Mouse (Mus musculus): ENCODE measurements around the gene Mtap. TPM values are rescaled to one million over a fixed set of nuclear protein-coding genes. Genes with fewer than 3 reads are reported as not detected.

Mtap gene
- polyA plus RNA-seq, 1 experiment from 2014 or later: 60.5 TPM

DNA sequence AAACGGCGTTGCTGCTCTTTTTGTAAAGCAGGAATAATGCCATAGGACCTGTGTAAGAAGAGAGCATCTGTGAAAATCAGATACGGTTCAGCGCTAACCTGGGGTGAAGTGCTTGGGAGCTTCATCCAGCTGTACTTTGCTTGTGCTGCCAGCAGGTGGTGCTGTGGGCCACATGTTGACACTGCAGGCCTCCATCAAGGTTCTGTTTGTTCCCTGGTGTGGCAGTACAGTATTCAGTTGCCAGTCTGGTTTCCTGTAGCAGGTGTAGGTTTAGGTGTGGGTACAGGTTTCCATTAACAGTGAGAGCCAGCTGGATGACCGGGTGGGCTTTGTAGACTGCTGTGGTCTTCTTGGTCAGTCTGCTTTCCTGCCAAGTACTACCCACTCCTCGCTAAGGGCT is 8.5 kb downstream of the Mtap start:
- Histone ChIP-seq H3K4me2 (replicated peaks) (no peak overlapping the region), H3K4me1 (replicated peaks) (no peaks in the 10 kb centered on the region), H3K9me3 (no peaks in the 10 kb centered on the region), H3K4me3 (replicated peaks) (no peak overlapping the region), H3K27ac (no peak overlapping the region), H3K36me3 (0 out of 2 replicates have a peak, but pooled peaks cover 9% of the 10 kb centered on the region), H3K27me3 (replicated peaks) (no peaks in the 10 kb centered on the region), H3K9ac (no peak overlapping the region)
- ATAC-seq: peak; percentile 61
- WGBS: 46% methylated on average over 6 of the region's 6 CpGs

DNA sequence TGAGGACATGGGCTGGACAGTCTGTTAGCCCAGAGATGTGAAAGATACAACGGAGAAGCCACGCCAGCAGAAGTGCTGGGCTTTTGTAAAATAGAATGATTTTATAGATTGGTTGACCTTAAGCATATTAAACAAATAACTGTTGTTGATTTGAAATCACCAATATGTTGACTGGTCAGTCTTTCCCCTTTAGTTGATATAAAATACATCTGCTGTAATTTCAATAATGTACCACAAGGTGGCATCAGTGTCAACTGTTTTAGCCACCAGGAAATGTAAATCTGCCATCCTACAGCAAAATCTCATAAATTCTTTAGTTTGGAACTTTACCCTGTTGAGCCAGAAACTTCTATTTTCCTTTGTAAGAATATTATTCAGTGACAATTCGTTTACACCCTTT is 9.4 kb downstream of the Mtap start:
- 44% methylated on average over 3 of the region's 3 CpGs for WGBS
- no peak for ATAC-seq

GRCm38 (mm10) chr4:89149261-89149660 is 12.3 kb downstream of the Mtap start:
- Histone ChIP-seq H3K9ac (no peak overlapping the region), H3K27me3 (replicated peaks) (no peaks in the 10 kb centered on the region), H3K27ac (no peak overlapping the region), H3K4me2 (replicated peaks) (no peak overlapping the region), H3K4me3 (replicated peaks) (no peak overlapping the region), H3K9me3 (no peaks in the 10 kb centered on the region), H3K4me1 (replicated peaks) (no peaks in the 10 kb centered on the region), H3K36me3 (0 out of 2 replicates have a peak, but pooled peaks cover 9% of the 10 kb centered on the region)
- no peak for ATAC-seq

More for the DNA sequence above, 9.4 kb downstream of the Mtap start:
- H3K9me3 ChIP-seq: no peaks in the 10 kb centered on the region
- H3K36me3 ChIP-seq: 0 out of 2 replicates have a peak, but pooled peaks cover 9% of the 10 kb centered on the region
- no peak overlapping the region for H3K4me2 ChIP-seq (replicated peaks)
- H3K27ac ChIP-seq: no peak overlapping the region
- no peaks in the 10 kb centered on the region for H3K27me3 ChIP-seq (replicated peaks)
- H3K4me1 ChIP-seq (replicated peaks): no peaks in the 10 kb centered on the region
- no peak overlapping the region for H3K9ac ChIP-seq
- no peak overlapping the region for H3K4me3 ChIP-seq (replicated peaks)

GRCm38 (mm10) chr4:89161389-89161788 is 24.5 kb downstream of the Mtap start:
- Histone ChIP-seq H3K9me3 (no peaks in the 10 kb centered on the region), H3K4me2 (replicated peaks) (no peak overlapping the region), H3K4me3 (replicated peaks) (no peak overlapping the region), H3K27me3 (replicated peaks) (no peaks in the 10 kb centered on the region), H3K36me3 (peaks cover 12% of the 10 kb centered on the region), H3K4me1 (replicated peaks) (no peaks in the 10 kb centered on the region), H3K9ac (no peak overlapping the region), H3K27ac (no peak overlapping the region)
- ATAC-seq: no peak
- 97% methylated on average over 3 of the region's 3 CpGs for WGBS

GRCm38 (mm10) chr4:89162496-89162895 is 25.6 kb downstream of the Mtap start:
- no peak overlapping the region for H3K4me3 ChIP-seq (replicated peaks)
- H3K27me3 ChIP-seq (replicated peaks): no peaks in the 10 kb centered on the region
- 63% methylated on average over 5 of the region's 5 CpGs for WGBS
- no peak for ATAC-seq
- H3K36me3 ChIP-seq: peaks cover 15% of the 10 kb centered on the region
- no peak overlapping the region for H3K9ac ChIP-seq
- H3K4me2 ChIP-seq (replicated peaks): no peak overlapping the region
- H3K9me3 ChIP-seq: no peaks in the 10 kb centered on the region
- no peaks in the 10 kb centered on the region for H3K4me1 ChIP-seq (replicated peaks)
- no peak overlapping the region for H3K27ac ChIP-seq

- Histone ChIP-seq H3K4me2 (replicated peaks) (no peak overlapping the region), H3K9me3 (no peaks in the 10 kb centered on the region), H3K4me3 (replicated peaks) (no peak overlapping the region), H3K27ac (no peak overlapping the region), H3K36me3 (peaks cover 11% of the 10 kb centered on the region; the same call in 1 of the 2 replicates), H3K4me1 (replicated peaks) (no peaks in the 10 kb centered on the region), H3K27me3 (replicated peaks) (no peaks in the 10 kb centered on the region), H3K9ac (no peak overlapping the region)
- no peak for ATAC-seq
- 89% methylated on average over 8 of the region's 8 CpGs for WGBS
These were observed 26.7 kb downstream of the Mtap start for GRCm38 (mm10) chr4:89163613-89164012.

- ATAC-seq: no peak
- Histone ChIP-seq H3K9ac (no peak overlapping the region), H3K4me3 (replicated peaks) (no peak overlapping the region), H3K36me3 (peaks cover 11% of the 10 kb centered on the region; the same call in 1 of the 2 replicates), H3K4me1 (replicated peaks) (no peaks in the 10 kb centered on the region), H3K27me3 (replicated peaks) (no peaks in the 10 kb centered on the region), H3K4me2 (replicated peaks) (no peak overlapping the region), H3K9me3 (no peaks in the 10 kb centered on the region), H3K27ac (no peak overlapping the region)
- 96% methylated on average over 2 of the region's 2 CpGs for WGBS
These were observed 27.8 kb downstream of the Mtap start for GRCm38 (mm10) chr4:89164681-89165080.

DNA sequence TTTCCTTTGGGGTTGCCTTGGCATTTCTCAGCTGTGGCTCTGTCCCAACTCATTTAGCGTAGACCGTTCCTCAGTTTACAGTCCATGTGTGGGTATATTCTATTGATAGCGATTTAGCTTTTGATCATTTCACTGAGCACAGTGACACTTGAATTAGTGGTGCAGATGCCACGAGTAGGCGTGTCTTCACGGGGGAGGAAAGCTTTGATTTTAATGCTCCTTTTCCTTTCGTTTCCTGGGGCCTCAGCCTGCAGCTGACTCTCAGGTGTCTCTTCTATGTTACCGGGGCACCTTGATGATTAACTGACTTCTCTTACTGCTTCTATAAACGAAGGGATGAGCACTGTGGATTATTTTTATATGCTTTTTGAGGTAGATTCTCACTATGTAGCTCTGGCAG is 32.0 kb downstream of the Mtap start:
- WGBS: 92% methylated on average over 9 of the region's 9 CpGs
- no peak overlapping the region for H3K4me3 ChIP-seq (replicated peaks)
- H3K27me3 ChIP-seq (replicated peaks): no peaks in the 10 kb centered on the region
- H3K27ac ChIP-seq: no peak overlapping the region
- H3K36me3 ChIP-seq: peaks cover 23% of the 10 kb centered on the region
- no peaks in the 10 kb centered on the region for H3K9me3 ChIP-seq
- no peak overlapping the region for H3K9ac ChIP-seq
- no peak for ATAC-seq
- H3K4me2 ChIP-seq (replicated peaks): no peak overlapping the region
- no peaks in the 10 kb centered on the region for H3K4me1 ChIP-seq (replicated peaks)

GRCm38 (mm10) chr4:89169739-89170138 is 32.8 kb downstream of the Mtap start:
- H3K9ac ChIP-seq: no peak overlapping the region
- no peak for ATAC-seq
- WGBS: 80% methylated on average over 4 of the region's 4 CpGs
- H3K27ac ChIP-seq: no peak overlapping the region
- no peaks in the 10 kb centered on the region for H3K27me3 ChIP-seq (replicated peaks)
- no peak overlapping the region for H3K4me2 ChIP-seq (replicated peaks)
- H3K4me1 ChIP-seq (replicated peaks): no peaks in the 10 kb centered on the region
- H3K4me3 ChIP-seq (replicated peaks): no peak overlapping the region
- H3K36me3 ChIP-seq: peaks cover 23% of the 10 kb centered on the region
- H3K9me3 ChIP-seq: no peaks in the 10 kb centered on the region

GRCm38 (mm10) chr4:89170931-89171330 is 34.0 kb downstream of the Mtap start:
- no peaks in the 10 kb centered on the region for H3K4me1 ChIP-seq (replicated peaks)
- no peaks in the 10 kb centered on the region for H3K9me3 ChIP-seq
- no peak for ATAC-seq
- H3K27ac ChIP-seq: no peak overlapping the region
- WGBS: 94% methylated on average over 6 of the region's 6 CpGs
- peaks cover 26% of the 10 kb centered on the region for H3K36me3 ChIP-seq
- no peak overlapping the region for H3K4me3 ChIP-seq (replicated peaks)
- H3K9ac ChIP-seq: no peak overlapping the region
- H3K4me2 ChIP-seq (replicated peaks): no peak overlapping the region
- no peaks in the 10 kb centered on the region for H3K27me3 ChIP-seq (replicated peaks)

DNA sequence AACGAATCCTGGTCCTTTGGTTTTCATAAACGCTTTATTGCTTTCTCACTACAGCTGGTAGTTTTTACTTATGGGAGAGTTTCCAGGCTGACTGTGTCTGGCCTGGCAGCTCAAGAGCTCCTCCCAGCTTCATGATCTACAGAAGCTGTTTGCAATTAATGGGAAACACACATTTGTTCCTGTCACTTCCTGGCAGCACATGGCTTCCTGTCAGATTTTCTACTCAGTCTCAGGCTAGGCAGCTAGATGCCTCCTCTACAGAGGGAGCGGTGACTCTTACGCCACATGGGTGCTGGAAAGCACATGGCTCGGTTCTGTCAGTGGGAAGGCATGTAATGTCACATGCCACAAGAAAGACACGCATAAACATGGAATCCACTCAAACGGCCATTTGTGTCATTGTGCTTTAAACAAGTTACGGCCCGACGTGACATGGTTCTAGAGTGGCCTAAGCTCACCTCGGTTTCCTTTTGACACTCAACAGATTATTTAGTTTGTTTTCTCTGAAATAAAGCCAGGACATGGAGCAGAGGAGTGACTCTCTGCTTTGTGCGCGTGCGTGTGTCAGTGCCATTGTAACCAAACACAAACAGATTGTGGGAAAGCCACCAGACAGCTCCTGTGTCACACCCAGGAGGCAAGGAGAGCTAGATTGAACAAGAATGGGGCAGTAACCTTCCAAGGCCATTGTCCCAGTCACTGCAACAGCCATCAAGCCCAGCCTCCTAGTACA is 36.1 kb downstream of the Mtap start:
- Histone ChIP-seq H3K4me2 (replicated peaks) (no peak overlapping the region), H3K9ac (no peak overlapping the region), H3K4me1 (replicated peaks) (no peaks in the 10 kb centered on the region), H3K27ac (no peak overlapping the region), H3K9me3 (no peaks in the 10 kb centered on the region), H3K27me3 (replicated peaks) (no peaks in the 10 kb centered on the region), H3K4me3 (replicated peaks) (no peak overlapping the region), H3K36me3 (peaks cover 25% of the 10 kb centered on the region)
- ATAC-seq: no peak
- 90% methylated on average over 14 of the region's 14 CpGs for WGBS

- H3K27ac ChIP-seq: no peak overlapping the region
- WGBS: 58% methylated on average over 6 of the region's 6 CpGs
- H3K4me1 ChIP-seq (replicated peaks): no peaks in the 10 kb centered on the region
- H3K4me3 ChIP-seq (replicated peaks): no peak overlapping the region
- H3K27me3 ChIP-seq (replicated peaks): no peaks in the 10 kb centered on the region
- H3K4me2 ChIP-seq (replicated peaks): no peak overlapping the region
- H3K36me3 ChIP-seq: peaks cover 28% of the 10 kb centered on the region
- peak; percentile 47; the same call in 1 of the 2 replicates for ATAC-seq
- no peaks in the 10 kb centered on the region for H3K9me3 ChIP-seq
- no peak overlapping the region for H3K9ac ChIP-seq
These were observed 40.8 kb downstream of the Mtap start for GRCm38 (mm10) chr4:89177514-89178307.
